Mouse (Mus musculus) liver, embryonic 14.5 days (tissue): Measurements from ENCODE around the gene Tmem9b.

Source experiments
- CTCF ChIP-seq: IDR thresholded peaks from 2 replicates; pipeline ENCODE4 v1.5.1; 2016; ENCODE audit warnings: antibody characterized with exemption, low read depth, control low read depth
- EP300 ChIP-seq: IDR thresholded peaks from 2 replicates; pipeline ENCODE4 v1.6.1; 2016; ENCODE audit warnings: antibody characterized with exemption, low read depth

DNA sequence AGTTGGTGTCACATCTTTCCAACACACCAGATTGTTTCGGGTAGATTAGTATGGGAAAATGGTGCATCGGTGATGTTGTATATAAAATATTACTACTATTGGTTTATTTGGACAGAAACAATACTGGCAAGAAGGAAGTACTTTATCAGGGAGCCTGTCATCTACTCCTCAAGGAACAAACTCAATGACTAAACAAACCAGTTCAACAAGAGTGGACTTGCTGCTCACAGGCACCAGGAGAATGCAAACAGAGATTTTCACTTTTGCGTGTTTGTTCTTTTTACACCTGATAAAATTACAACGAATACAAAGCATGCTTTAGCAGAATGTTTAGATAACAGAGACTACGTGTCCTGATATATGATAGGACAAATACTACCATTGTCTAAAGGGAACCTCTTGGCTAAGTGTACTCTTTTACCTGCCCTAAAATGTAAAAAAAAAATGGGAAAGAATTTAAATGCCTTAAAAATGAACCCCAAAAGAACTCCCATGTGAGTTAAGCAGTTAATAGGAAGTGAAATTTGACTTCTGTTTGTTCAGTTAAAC is 12.8 kb downstream of the Tmem9b start:
- TF ChIP-seq CTCF (no peak), EP300 (no peak)
